Mouse (Mus musculus) spleen, adult 2 months (tissue): ENCODE measurements around the gene Jag1.

ENCODE experiments used
- CTCF ChIP-seq: fragments of 200-500 bp; IDR thresholded peaks from 2 replicates; pipeline ENCODE4 v1.5.1; 2011; ENCODE audit warnings: mild to moderate bottlenecking, inconsistent platforms; ENCODE audit not compliant: insufficient read depth, insufficient read length, insufficient replicate concordance; ENCODE audit errors: extremely low read depth
- POLR2A ChIP-seq: fragments of 200-500 bp; IDR thresholded peaks from 2 replicates; pipeline ENCODE4 v1.6.1; 2011; ENCODE audit warnings: low read depth, low read length, inconsistent platforms

DNA sequence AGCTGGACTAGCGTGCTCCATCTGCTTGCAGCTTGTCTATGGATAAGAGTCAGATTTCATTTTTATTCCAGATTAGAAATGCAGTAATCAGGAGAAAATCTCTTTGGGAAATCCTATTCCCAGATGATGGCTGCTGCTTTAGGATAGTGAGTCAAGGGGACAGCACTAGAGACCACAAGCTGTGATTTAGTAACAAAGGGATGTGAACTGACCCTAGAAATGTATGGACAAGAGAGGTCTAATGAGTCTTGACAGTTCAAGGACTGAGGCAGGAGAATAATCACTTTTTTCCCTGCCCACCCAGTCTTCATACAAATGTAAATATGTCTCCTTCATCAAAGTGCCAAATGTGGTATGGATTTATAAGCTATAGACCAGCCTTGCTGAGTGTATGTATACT, 52.6 kb downstream of the Jag1 start:
- TF ChIP-seq CTCF (no peak), POLR2A (no peak)
